Mouse (Mus musculus) olfactory bulb, adult 2 months (tissue): Measurements from ENCODE around the gene Asb2. TPM values are rescaled to one million over a fixed set of nuclear protein-coding genes. Genes with fewer than 3 reads are reported as not detected.
A peak's percentile ranks its signal among the peaks of the same experiment; 100 is the strongest.

Experiments used
- H3K27ac ChIP-seq: fragments of 200-500 bp; 2 replicates; pipeline ENCODE4 v1.5.1; 2012; ENCODE audit warnings: low read depth, low read length; ENCODE audit not compliant: insufficient read depth
- H3K4me1 ChIP-seq: fragments of 200-500 bp; 2 replicates; pipeline ENCODE4 v1.6.1; 2012; ENCODE audit warnings: low read length; ENCODE audit not compliant: control insufficient read depth, insufficient read depth
- H3K4me3 ChIP-seq: fragments of 200-500 bp; 2 replicates; pipeline ENCODE4 v1.5.1; 2012; ENCODE audit warnings: mild to moderate bottlenecking, low read depth, low read length, moderate library complexity; ENCODE audit not compliant: insufficient read depth
- CTCF ChIP-seq: fragments of 200-500 bp; IDR thresholded peaks from 2 replicates; pipeline ENCODE4 v1.5.1; 2012; ENCODE audit warnings: low read depth, mild to moderate bottlenecking, low read length, moderate library complexity; ENCODE audit not compliant: insufficient read depth
- POLR2A ChIP-seq: fragments of 200-500 bp; IDR thresholded peaks from 2 replicates; pipeline ENCODE4 v1.6.1; 2012; ENCODE audit warnings: mild to moderate bottlenecking, low read depth, low read length, moderate library complexity; ENCODE audit not compliant: insufficient read depth
- WGBS: fragments of 180-500 bp; shearing (Covaris S2); methylation state at CpG from one replicate; pipeline ENCODE4 v1.1.7; 2018; 5-methylcytosine and 5-hydroxymethylcytosine counted together
- polyA plus RNA-seq: library from polyadenylated mRNA; stranded (reverse); fragments of >200 nt; gene quantifications from 2 replicates; pipeline ENCODE4 v1.2.4, GENCODE M21; 2012; ENCODE audit warnings: low replicate concordance; ENCODE audit not compliant: missing spikeins, insufficient read depth, insufficient read length

The Asb2 gene
- polyA plus RNA-seq, 1 experiment: not detected

DNA sequence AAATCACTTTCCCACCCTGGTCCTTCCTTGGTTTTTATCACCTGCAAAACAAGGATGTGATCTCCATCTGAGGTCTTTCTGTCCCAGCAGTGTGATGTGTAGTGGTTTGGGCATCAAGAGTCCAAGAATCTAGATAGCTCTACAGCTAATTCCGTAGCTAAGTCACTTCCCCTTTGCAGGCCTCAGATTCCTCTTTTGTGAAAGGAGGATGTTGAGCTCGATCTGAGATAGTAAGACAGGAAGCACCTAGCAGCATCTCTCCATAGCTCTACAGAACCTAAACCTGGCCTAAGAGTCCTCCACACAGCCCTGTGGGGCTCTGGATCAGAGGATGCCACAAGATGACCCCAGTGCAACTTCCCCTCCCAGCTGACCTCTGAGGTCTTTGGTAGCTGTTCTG is 22.9 kb downstream of the Asb2 start:
- Histone ChIP-seq H3K27ac (no peak overlapping the region), H3K4me1 (no peaks in the 10 kb centered on the region), H3K4me3 (no peak overlapping the region)
- WGBS: 90% methylated on average over 2 of the region's 2 CpGs
- TF ChIP-seq POLR2A: no peak
- TF ChIP-seq CTCF: no peak

DNA sequence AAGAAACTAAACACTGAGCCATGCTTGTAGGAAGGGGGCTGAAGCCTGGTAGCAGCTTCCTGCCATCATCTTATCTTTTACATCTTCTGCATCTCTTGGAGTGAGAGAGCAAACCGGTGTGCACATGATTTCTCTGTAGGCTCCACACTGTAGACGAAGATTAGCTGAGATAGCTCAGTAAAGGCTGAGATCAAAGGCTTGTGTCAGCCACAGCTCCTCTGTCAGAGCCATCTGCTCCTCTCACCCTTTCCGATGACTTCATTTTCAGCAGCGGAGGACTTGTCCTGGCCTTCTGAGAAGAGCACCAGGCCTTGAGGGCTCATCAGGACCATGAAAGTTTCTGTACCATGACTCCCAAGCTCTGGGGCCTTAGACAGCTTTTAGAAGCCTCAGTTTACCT is 24.3 kb downstream of the Asb2 start:
- no peak overlapping the region for H3K4me3 ChIP-seq
- no peak for TF ChIP-seq CTCF
- no peaks in the 10 kb centered on the region for H3K4me1 ChIP-seq
- H3K27ac ChIP-seq: no peak overlapping the region
- WGBS: 89% methylated on average over 4 of the region's 4 CpGs

DNA sequence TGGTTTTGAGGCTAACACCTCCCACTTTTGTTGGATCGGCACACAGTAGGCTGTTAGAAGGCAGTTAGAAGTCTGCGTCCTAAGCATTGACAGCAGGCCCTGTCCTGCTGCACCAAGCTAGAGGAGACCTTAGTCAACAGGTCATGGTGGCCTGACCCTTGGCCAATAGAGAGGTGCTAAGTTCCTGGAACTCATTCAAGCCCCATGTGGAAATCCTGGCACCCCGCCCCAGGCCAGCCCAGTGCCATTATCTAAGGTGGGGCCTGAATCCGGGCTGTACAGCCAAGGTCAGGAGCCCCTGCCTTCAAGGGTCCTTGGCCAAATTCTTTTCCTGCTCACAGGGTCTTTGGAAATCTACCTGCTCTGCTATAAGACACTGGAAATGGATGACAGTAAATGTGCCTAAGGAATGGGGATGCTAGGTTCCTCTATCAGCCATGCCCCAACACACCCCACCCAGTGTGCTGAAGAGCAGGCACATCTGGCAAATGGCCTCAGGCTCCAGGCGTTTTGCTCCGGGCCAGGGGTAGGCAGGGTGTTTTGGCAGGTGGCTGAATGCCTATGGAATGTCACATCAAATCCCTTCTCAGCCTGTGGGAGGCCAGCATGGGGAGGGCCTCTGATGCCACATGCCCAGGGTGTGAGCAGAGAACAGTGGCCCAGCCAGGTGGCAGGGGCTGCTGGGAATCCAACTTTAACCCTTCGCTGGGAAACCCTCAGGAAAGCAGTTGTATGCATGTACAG is 27.2 kb downstream of the Asb2 start:
- no peak overlapping the region for H3K4me3 ChIP-seq
- no peak for TF ChIP-seq CTCF
- TF ChIP-seq POLR2A: no peak
- WGBS: 67% methylated on average over 7 of the region's 7 CpGs
- H3K4me1 ChIP-seq: peaks cover 7% of the 10 kb centered on the region
- no peak overlapping the region for H3K27ac ChIP-seq

DNA sequence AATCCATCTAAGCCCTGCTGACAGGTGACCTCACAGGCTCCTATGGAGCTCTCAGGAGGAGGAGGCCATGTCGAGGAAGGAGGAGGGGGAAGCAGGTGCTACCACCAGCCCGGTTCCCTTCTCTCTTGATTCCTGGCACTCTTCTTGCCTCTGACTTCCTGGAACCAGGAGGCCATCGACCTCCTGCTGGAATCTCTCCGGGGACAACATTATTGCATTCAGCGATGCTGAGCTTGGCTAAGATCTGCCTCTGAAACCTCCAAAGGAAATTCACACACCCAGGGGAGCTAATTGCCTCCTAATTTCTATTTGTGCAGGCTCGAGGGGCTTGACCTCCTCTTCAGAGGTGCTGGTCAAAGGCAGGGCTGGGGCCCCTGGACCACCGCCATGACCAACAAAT is 28.7 kb downstream of the Asb2 start:
- H3K27ac ChIP-seq: no peak overlapping the region
- TF ChIP-seq POLR2A (no peak), CTCF (no peak)
- H3K4me3 ChIP-seq: no peak overlapping the region
- peaks cover 7% of the 10 kb centered on the region for H3K4me1 ChIP-seq
- 55% methylated on average over 7 of the region's 7 CpGs for WGBS

DNA sequence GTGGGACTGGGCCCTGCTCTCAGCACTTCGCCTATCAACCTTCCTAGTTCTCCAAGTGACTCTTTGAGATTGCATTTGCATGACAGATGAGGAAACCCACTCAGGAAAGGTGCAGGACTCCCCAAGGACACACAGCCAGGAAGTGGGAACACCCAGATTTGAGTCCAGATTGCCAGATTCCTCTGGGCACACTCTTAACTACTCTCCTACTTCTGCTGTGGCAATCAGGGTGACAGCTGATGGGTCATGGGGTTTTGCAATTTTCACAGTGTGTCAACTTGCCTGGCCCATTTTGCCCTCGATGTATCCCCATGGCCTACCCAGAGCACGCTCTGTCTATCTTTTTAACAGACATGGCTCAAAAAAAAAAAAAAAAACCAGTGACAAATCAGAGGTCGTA is 29.2 kb downstream of the Asb2 start:
- peaks cover 7% of the 10 kb centered on the region for H3K4me1 ChIP-seq
- no peak for TF ChIP-seq POLR2A
- no peak for TF ChIP-seq CTCF
- WGBS: 95% methylated on average over 4 of the region's 4 CpGs
- no peak overlapping the region for H3K4me3 ChIP-seq
- no peak overlapping the region for H3K27ac ChIP-seq

DNA sequence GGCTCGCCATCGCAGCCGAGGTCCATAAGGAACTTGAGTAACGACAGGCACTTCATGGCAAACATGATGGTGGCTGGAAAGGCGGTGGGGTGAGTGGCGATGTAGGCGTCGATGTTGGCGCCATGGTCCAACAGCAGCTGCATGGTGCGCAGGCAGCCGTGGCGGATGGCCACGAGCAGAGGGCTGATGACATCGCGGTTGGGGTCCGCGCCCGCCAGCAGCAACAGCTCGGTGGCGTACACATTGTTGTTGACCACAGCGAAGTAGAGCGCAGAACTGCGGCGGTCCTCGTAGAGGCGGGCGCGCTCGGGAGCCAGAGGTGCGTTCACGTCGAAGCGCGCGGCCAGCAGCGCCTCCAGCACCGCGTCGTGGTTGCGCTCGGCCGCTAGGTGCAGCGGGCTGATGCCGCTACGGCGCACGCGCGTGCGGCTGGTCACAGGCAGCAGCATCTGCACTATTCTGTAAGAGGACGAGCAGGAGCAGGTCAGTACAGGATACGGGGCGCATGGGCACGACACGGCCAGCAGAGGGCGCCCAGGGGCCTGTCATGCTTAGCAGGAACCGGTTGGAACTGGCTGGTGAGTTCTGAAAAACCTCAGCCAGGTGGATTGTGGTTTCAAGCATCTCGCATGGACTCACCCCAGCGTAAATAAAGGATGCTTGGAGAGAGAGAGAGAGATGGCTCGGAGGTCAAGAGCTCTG is 30.5 kb downstream of the Asb2 start:
- peak overlapping the region; percentile 37 for H3K4me3 ChIP-seq
- TF ChIP-seq CTCF (peak; percentile 79), POLR2A (0 out of 2 replicates have a peak, but pooled peaks have one; percentile 20)
- WGBS: 9% methylated on average over 60 of the region's 60 CpGs
- H3K27ac ChIP-seq: no peak overlapping the region
- peaks cover 7% of the 10 kb centered on the region for H3K4me1 ChIP-seq

DNA sequence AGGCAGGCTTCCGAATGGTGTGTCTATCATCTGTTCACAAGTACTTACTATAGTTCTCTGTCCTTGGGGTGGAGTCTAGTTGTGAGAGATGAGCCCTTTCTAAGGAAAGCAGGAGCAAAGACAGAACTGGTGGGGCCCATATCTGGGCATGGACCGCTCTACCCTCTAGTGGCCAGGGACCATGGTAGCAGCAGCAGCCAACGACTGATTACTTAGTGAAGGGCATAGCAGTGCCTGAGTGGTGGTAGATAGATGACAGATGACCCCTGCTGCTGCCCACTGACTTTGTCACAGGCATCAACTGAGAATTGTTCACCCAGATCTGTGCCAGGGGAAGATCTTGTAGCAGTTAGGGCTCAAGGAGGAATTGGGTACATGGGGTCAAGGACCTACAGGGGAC is 33.0 kb downstream of the Asb2 start:
- peaks cover 7% of the 10 kb centered on the region for H3K4me1 ChIP-seq
- TF ChIP-seq CTCF: no peak
- no peak for TF ChIP-seq POLR2A
- no peak overlapping the region for H3K27ac ChIP-seq
- WGBS: 44% methylated on average over 3 of the region's 3 CpGs
- no peak overlapping the region for H3K4me3 ChIP-seq

DNA sequence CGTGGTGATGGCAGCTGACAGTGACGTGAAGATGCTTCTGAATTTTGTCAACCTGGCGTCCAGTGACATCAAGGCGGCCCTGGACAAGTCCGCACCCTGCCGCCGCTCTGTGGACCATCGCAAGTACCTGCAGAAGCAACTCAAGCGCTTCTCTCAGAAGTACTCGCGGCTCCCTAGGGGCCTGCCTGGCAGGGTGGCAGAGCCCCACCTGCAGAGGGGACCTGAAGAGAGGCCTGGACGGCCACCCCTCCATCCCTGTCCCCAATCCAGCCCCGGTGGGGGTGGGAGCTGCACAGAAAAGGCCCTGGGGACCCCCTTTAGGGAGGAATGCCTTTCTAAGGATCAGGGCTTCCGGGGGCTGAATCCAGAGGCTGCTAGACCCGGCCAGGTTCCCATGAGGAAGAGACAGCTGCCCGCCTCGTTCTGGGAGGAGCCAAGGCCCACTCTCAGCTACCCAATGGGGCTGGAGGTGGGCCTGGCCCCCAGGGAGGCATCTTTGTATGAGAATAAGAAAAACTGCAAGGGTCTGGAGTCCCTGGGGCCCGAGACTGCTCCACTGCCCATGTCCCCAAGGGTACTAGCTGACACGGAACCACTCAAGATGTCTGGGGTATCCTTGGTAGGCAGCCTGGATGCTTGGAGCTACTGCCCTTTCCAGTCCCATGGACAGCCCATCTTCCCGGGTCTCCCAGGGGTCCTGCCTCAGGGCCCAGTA is 39.8 kb downstream of the Asb2 start:
- Histone ChIP-seq H3K27ac (no peak overlapping the region), H3K4me1 (peaks cover 5% of the 10 kb centered on the region; the same call in 1 of the 2 replicates), H3K4me3 (no peak overlapping the region)
- WGBS: 75% methylated on average over 20 of the region's 20 CpGs
- TF ChIP-seq CTCF (no peak), POLR2A (no peak)
